Mouse (Mus musculus) brain, embryonic 14.5 days (tissue): ENCODE measurements around the gene Ybey.

Experiments used
- CTCF ChIP-seq: fragments of 200-500 bp; IDR thresholded peaks from 2 replicates; pipeline ENCODE4 v1.5.1; 2012; ENCODE audit warnings: inconsistent platforms, mild to moderate bottlenecking, moderate library complexity, borderline replicate concordance; ENCODE audit not compliant: insufficient read depth, insufficient read length; ENCODE audit errors: extremely low read depth
- POLR2A ChIP-seq: fragments of 200-500 bp; IDR thresholded peaks from 2 replicates; pipeline ENCODE4 v1.6.1; 2012; ENCODE audit warnings: mild to moderate bottlenecking, inconsistent platforms, borderline replicate concordance; ENCODE audit not compliant: poor library complexity, insufficient read depth, insufficient read length, severe bottlenecking; ENCODE audit errors: extremely low read depth

- TF ChIP-seq CTCF (no peak), POLR2A (no peak)
Observed at GRCm38 (mm10) chr10:76495501-76495900, 26.6 kb upstream of the Ybey start.
